Mouse (Mus musculus) limb, embryonic 10.5 days (tissue): ENCODE results near the gene Lrrc9. TPM values are rescaled to one million over a fixed set of nuclear protein-coding genes. Genes with fewer than 3 reads are reported as not detected.

Experiments
- DNase-seq: peaks from one replicate; pipeline ENCODE4 v3.0.0-alpha.2; 2017; ENCODE audit warnings: low spot score
- H3K27ac ChIP-seq: fragments of 300-500 bp; sonication (generic); 2 replicates; pipeline ENCODE4 v1.5.1; 2016; ENCODE audit warnings: mild to moderate bottlenecking
- H3K27me3 ChIP-seq: fragments of 300-500 bp; sonication (generic); 2 replicates; pipeline ENCODE4 v1.6.1; 2016; ENCODE audit warnings: low read depth, mild to moderate bottlenecking; ENCODE audit not compliant: poor library complexity, severe bottlenecking
- H3K36me3 ChIP-seq: fragments of 300-500 bp; sonication (generic); 2 replicates; pipeline ENCODE4 v1.6.1; 2016; ENCODE audit warnings: mild to moderate bottlenecking, moderate library complexity
- H3K4me1 ChIP-seq: fragments of 300-500 bp; sonication (generic); 2 replicates; pipeline ENCODE4 v1.6.1; 2016
- H3K4me3 ChIP-seq: fragments of 300-500 bp; sonication (generic); 2 replicates; pipeline ENCODE4 v1.5.1; 2016; ENCODE audit warnings: mild to moderate bottlenecking, moderate library complexity
- H3K9me3 ChIP-seq: fragments of 300-500 bp; sonication (generic); replicated peaks from 2 replicates; pipeline ENCODE4 v1.6.1; 2016; ENCODE audit warnings: mild to moderate bottlenecking
- WGBS: fragments of 180-500 bp; shearing (Covaris S2); methylation state at CpG from one replicate; pipeline ENCODE4 v1.1.7; 2016; 5-methylcytosine and 5-hydroxymethylcytosine counted together
- polyA plus RNA-seq: library from polyadenylated mRNA; unstranded; fragments of >200 nt; fragmentation: Nextera tagmentation; extraction: Ambion mirVana; gene quantifications from 2 replicates; pipeline ENCODE4 v1.2.1, GENCODE M21; 2016

Gene Lrrc9
- polyA plus RNA-seq, 1 experiment from 2014 or later, result 0.80 TPM

DNA sequence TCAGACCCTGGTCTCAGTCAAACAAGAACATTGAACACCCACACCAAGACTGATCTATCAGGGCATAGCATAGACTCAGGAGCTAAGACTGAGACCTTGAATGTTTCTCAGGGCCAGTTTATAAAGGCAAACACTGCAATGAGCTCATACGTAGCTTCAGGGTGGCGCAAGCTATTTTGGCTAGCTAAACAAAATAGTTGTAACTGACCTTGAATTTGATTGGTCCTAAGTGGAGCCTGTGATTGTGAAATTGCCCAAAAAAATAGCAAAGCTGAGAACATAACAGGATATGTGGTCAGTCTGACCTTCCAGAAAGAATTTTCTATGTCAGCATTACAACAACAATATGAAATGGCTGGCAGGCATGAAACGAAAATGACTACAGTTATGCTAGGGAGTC, 48.3 kb downstream of the Lrrc9 start:
- H3K36me3 ChIP-seq, result no peaks in the 10 kb centered on the region
- H3K4me1 ChIP-seq, result no peaks in the 10 kb centered on the region
- no peak for DNase-seq
- 93% methylated on average over 3 of the region's 3 CpGs for WGBS
- H3K27ac ChIP-seq, result no peak overlapping the region
- no peak overlapping the region for H3K4me3 ChIP-seq
- no peaks in the 10 kb centered on the region for H3K9me3 ChIP-seq
- no peaks in the 10 kb centered on the region for H3K27me3 ChIP-seq

DNA sequence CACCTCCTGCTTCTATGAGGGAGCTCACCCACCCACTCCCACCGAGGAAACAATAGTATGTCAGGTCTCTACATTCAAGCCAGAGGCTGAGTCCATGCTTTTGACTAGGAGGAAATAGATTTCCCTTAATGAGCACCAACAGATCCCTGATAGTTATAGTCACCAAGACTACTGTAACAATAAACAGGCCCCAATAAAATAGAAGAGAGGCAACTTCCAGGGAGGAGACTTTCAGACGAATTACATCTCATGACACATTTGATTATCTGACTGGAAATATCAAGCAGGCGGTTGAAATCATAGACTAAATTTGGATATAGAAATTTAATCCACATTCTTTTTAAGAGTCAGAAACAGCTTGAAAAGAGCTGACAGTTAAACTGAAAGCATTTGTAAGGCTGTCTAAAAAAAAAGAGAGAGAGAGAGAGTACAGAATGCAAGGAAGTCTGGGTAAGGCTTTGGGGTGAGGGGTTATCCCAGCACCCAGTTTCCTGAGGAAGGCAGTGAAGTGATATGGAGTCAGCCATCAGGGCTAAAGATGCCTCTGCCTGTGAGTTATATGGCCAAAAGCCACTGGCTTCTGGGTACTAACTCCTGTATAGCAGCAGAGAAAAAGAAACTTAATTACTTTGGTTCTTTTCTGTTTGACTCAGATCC, 49.5 kb downstream of the Lrrc9 start:
- Histone ChIP-seq H3K27me3 (no peaks in the 10 kb centered on the region), H3K36me3 (no peaks in the 10 kb centered on the region), H3K9me3 (no peaks in the 10 kb centered on the region), H3K4me3 (no peak overlapping the region), H3K4me1 (no peaks in the 10 kb centered on the region), H3K27ac (no peak overlapping the region)
- DNase-seq, result no peak
- WGBS, result 66% methylated on average over 3 of the region's 3 CpGs

DNA sequence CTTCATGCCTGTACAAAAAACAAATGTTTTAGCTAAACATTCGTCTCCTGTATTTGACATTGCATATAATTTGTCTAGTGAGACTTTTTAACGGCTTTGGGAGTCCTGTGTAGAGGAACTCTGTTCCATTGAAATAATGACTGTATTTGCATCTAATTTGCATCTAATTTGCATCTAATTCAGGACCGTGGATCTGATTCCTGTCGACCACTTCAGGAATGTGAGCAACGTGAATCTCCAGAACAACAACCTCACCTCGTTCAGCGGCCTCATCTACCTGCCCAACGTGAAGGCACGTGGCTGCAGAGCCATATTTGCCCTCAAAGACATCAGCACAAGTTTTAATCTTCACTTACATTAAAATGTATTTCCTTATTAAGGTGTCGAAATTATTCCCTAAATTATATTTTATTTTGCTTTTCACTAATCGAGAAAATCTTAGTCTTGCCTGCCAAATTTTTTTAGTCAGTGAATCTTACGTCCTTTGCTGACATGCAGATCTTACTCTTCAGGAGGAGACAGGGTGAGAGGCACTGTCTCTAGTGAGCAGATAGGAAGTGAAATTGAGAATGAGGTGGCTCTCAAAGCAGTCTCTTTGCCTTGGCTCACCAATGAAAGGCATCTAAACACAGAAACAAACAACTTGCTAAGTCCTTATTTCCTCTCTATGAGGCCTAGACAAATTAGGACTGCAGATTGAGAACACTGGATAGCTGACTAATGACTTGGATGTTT, 55.4 kb downstream of the Lrrc9 start:
- Histone ChIP-seq H3K36me3 (no peaks in the 10 kb centered on the region), H3K9me3 (no peaks in the 10 kb centered on the region), H3K27me3 (no peaks in the 10 kb centered on the region), H3K4me3 (no peak overlapping the region), H3K27ac (no peak overlapping the region), H3K4me1 (no peaks in the 10 kb centered on the region)
- 81% methylated on average over 12 of the region's 12 CpGs for WGBS
- no peak for DNase-seq

DNA sequence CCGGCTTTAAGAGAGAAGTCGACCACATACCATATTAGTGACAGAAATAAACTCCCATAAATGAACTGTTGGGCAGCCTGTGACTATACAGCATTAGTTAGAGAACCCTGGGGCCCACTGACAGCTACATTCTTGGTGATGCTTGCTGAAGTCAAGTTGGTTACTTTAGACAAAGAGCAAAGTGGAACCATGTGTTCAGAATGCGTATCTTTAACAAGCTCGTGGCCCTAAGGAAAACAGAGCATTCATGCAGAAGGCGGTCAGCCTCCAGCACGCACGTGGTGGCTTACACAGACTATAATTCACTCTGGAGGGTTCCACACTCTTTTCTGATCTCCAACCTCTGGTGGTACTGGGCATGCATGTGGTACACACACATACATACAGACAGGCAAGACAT, 67.9 kb downstream of the Lrrc9 start:
- Histone ChIP-seq H3K36me3 (no peaks in the 10 kb centered on the region), H3K9me3 (no peaks in the 10 kb centered on the region), H3K4me3 (no peak overlapping the region), H3K27me3 (no peaks in the 10 kb centered on the region), H3K27ac (no peak overlapping the region), H3K4me1 (peaks cover 22% of the 10 kb centered on the region)
- DNase-seq, result peak; percentile 33
- 49% methylated on average over 7 of the region's 7 CpGs for WGBS

DNA sequence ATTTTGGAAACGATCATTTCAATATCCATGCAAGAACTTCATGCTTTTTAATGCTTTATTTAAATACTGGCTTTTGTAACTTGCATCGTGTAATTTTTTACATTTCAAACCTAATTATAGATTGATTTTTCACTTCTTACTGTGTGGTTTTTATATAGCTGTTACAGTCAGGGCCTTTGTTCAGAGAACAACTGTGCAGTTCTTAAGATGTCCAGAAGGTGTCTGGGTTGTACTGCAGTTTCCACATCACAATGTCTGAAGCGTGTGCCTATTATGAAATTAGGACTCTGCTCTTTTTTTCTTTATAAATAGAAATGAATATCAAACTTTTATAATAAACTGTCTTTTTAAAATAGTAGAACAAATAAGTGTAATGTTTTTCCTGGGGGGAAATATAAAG, 73.8 kb downstream of the Lrrc9 start:
- Histone ChIP-seq H3K27ac (no peak overlapping the region), H3K4me3 (no peak overlapping the region), H3K4me1 (peaks cover 16% of the 10 kb centered on the region), H3K27me3 (no peaks in the 10 kb centered on the region), H3K36me3 (no peaks in the 10 kb centered on the region), H3K9me3 (no peaks in the 10 kb centered on the region)
- no peak for DNase-seq
- WGBS, result 86% methylated on average over 3 of the region's 3 CpGs

DNA sequence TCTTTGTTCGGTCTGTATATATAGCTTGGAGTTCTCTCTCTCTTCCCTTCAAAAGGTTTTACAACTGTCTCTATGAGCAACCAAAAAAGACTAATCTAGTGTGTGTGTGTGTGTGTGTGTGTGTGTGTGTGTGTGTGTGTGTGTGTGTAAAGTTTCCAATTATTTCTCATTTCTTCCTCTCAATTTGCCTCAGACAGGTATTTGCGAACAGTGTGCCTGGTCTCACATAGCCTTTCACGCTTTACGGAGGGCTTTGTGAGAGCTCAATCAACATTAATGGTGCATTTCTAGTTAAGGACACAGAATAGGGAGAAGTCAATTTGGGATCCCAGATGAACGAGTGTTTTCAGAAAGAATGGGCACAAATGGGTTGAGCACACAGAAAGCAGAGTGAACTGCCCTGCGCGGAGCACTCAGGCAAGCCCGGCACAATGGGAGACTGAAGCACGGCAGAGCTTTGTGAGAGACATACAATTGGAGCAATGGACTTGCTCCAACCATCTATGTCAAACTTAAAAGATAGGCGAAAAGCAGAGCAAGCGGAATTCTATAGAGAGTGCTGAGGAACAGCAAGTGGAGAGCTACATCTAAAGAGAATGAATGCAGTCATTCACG, 76.6 kb downstream of the Lrrc9 start:
- H3K36me3 ChIP-seq, result no peaks in the 10 kb centered on the region
- 92% methylated on average over 12 of the region's 12 CpGs for WGBS
- H3K4me1 ChIP-seq, result peaks cover 10% of the 10 kb centered on the region
- H3K9me3 ChIP-seq, result no peaks in the 10 kb centered on the region
- H3K27ac ChIP-seq, result no peak overlapping the region
- H3K27me3 ChIP-seq, result no peaks in the 10 kb centered on the region
- DNase-seq, result no peak
- no peak overlapping the region for H3K4me3 ChIP-seq

DNA sequence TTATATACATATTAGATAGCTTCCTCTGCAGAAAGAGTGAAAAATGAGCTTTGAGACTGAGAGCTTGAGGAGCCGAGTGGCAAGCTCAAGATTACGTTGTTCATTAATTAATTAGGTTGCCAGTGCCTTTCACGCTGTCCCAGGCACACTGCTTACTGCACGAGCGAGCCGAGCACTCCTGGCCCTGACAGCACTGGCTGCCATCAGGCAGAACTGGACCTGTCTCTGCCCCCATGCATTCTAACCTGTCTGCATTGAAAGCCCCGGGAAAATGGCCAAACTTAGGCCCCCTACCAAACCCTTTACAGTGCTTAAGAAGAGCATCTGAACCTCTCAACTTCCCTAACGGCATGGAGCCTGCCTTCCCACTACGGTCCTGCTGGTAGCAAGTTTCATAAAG, 77.7 kb downstream of the Lrrc9 start:
- no peaks in the 10 kb centered on the region for H3K27me3 ChIP-seq
- H3K27ac ChIP-seq, result no peak overlapping the region
- H3K4me1 ChIP-seq, result peaks cover 7% of the 10 kb centered on the region
- no peaks in the 10 kb centered on the region for H3K36me3 ChIP-seq
- H3K4me3 ChIP-seq, result no peak overlapping the region
- no peak for DNase-seq
- H3K9me3 ChIP-seq, result no peaks in the 10 kb centered on the region
- WGBS, result 81% methylated on average over 9 of the region's 9 CpGs

DNA sequence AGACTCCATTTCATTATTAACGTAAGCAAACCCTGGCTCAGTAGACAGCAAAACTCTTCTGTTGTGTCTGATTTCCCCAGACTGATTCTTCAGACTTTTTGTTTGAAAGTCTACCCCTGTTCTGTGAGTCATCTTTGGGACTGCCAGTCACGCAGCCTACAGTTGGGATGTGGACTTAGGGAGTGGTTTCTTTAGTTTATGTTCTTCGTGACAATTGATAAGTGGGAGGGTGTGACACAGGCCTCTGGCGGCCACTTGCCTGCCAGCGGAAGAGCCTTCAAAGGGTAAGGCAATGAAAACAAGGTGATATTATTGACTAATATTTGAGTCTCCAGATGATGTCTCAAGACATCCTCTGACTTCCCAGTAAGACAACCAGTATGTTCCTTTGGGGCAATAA, 78.2 kb downstream of the Lrrc9 start:
- H3K9me3 ChIP-seq, result no peaks in the 10 kb centered on the region
- DNase-seq, result no peak
- H3K4me1 ChIP-seq, result peaks cover 2% of the 10 kb centered on the region
- H3K36me3 ChIP-seq, result no peaks in the 10 kb centered on the region
- H3K4me3 ChIP-seq, result no peak overlapping the region
- H3K27me3 ChIP-seq, result no peaks in the 10 kb centered on the region
- no peak overlapping the region for H3K27ac ChIP-seq
- 86% methylated on average over 5 of the region's 5 CpGs for WGBS

DNA sequence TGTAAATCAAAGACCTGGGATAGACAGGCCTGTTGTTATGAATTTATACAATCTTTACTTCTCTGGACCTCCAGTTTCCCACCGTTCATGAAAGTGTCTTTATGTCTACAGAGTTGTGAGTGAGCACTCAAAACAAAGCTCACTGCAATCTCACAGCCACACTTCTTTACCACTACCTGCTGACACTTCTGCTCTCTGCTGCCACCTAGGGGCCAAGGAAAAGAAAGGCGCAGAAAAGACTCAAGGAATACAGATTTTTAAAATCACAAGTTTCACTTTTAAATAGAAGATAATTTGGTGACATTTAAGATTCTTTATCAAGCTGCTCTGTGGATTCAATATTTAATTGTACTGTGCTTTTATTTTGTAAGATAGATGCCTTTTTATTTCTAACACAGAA, 79.0 kb downstream of the Lrrc9 start:
- WGBS, result 4% methylated on average over 2 of the region's 2 CpGs
- Histone ChIP-seq H3K9me3 (no peaks in the 10 kb centered on the region), H3K27ac (no peak overlapping the region), H3K4me3 (no peak overlapping the region), H3K4me1 (no peaks in the 10 kb centered on the region), H3K27me3 (no peaks in the 10 kb centered on the region), H3K36me3 (no peaks in the 10 kb centered on the region)
- peak; percentile 85 for DNase-seq

DNA sequence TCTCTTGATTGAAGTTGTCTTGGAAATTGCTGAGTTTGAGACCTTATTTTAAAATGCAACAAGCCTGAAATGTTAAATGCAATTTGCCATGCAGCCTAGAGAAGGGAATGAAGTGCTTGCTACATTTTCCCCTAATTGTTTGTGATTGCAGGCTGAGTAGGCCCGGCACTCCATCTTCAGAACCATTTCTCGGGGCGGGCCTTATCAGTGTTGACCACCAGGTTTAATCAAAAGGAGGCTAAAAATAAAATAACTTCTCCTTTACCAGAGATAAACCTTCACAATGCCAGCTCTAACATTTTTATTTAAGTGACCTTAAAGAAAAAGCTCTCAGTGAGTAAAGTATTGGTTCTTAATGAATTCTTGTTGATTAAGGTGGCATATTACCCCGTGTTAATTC, 83.9 kb downstream of the Lrrc9 start:
- no peak for DNase-seq

DNA sequence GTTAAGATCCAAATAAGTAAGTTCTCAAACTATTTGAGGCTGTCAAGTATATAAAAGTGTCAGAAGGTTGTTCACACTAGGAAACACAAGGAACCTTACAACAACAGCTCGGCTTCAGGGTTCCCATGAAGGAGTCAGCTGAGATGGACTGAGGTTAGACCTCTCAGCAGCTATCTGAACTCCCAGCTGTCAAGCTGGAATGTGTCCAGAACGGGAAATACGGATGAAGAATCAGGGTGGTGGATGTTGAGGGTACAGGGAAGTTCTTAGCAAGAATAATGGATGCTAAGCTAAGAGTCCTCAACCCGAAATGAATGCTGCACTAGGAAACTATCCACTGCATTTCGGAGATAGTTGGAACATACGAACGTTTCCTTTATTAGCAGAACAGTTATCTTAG, 90.6 kb downstream of the Lrrc9 start:
- 91% methylated on average over 7 of the region's 7 CpGs for WGBS
- no peaks in the 10 kb centered on the region for H3K36me3 ChIP-seq
- H3K9me3 ChIP-seq, result no peaks in the 10 kb centered on the region
- H3K27me3 ChIP-seq, result no peaks in the 10 kb centered on the region
- H3K4me1 ChIP-seq, result peaks cover 15% of the 10 kb centered on the region
- H3K27ac ChIP-seq, result no peak overlapping the region
- no peak overlapping the region for H3K4me3 ChIP-seq
- no peak for DNase-seq

More for the DNA sequence above, 83.9 kb downstream of the Lrrc9 start:
- H3K9me3 ChIP-seq, result no peaks in the 10 kb centered on the region
- no peak overlapping the region for H3K27ac ChIP-seq
- H3K27me3 ChIP-seq, result no peaks in the 10 kb centered on the region
- WGBS, result 87% methylated on average over 4 of the region's 4 CpGs
- no peak overlapping the region for H3K4me3 ChIP-seq
- no peaks in the 10 kb centered on the region for H3K36me3 ChIP-seq
- no peaks in the 10 kb centered on the region for H3K4me1 ChIP-seq

DNA sequence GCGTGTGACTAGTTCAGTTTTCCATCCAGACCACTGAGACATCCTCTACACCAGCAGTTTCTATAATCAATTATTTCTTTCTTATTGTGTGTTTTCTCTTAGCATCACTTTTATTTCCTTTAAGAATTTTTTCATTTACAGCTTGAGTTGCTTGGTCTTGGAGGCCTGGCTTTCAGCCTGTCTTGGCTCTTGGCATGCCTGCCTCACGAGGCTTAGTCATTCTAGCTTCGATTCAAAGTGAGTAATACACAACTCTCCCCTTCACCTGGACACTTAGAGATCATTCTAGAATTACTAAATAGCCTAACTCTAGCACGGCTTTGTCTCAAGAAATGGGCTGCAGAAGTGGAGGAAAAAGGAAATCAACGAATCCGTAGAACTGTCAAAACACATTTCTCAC, 92.3 kb downstream of the Lrrc9 start:
- no peak for DNase-seq
- 92% methylated on average over 6 of the region's 6 CpGs for WGBS
- Histone ChIP-seq H3K4me3 (no peak overlapping the region), H3K36me3 (0 out of 2 replicates have a peak, but pooled peaks cover 4% of the 10 kb centered on the region), H3K27me3 (no peaks in the 10 kb centered on the region), H3K4me1 (peaks cover 17% of the 10 kb centered on the region), H3K27ac (no peak overlapping the region), H3K9me3 (no peaks in the 10 kb centered on the region)

DNA sequence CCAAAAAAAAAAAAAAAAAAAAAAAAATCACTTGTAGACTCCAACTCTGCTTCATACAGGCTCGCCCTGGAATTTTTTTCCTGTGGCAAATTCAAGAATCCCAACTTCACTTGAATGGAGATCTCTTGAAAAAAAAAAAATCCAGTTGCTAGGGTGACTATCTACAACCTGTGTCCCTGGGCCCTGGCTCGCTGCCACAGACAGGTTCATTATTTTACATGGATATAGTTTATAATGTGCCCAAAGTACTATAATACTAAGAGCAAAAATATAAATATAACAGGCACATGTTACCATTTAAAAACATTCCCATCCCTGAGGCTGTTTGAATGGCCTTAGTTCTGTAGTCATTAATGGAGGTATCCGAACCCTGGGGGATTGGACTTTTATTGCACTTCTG, 93.9 kb downstream of the Lrrc9 start:
- Histone ChIP-seq H3K27ac (peak overlapping the region; percentile 50; the same call in 1 of the 2 replicates), H3K36me3 (peaks cover 8% of the 10 kb centered on the region; the same call in 1 of the 2 replicates), H3K4me1 (peaks cover 17% of the 10 kb centered on the region), H3K27me3 (no peaks in the 10 kb centered on the region), H3K4me3 (peak overlapping the region; percentile 74), H3K9me3 (no peaks in the 10 kb centered on the region)
- DNase-seq, result no peak
- 41% methylated on average over 3 of the region's 3 CpGs for WGBS
